ENCODE assay signal across 26 mouse cellular contexts in the genomic region with DNA sequence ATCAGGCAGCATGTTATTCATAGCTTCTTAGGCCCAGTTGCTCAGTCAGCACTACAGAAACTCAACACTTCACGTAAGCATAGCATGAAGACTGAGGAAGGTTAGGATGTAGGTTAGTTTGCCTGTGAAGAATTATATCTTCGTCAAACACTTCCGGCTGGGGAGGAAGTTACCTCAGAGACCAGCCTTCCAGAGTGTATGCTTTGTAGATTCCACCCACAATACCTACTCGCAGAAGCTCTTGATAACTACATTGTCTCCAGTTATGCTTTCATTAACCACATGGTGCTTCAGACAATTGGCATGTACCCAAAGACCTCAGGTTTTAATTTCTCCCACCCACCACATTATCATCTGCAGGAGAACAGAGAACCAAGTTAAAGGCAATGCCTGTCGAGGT.
DNase-seq lines count a peak whose midpoint lies in the region; ATAC-seq lines count a peak whose summit lies in the region.
"Had no signal": no experiment of that assay in that cellular context is flagged by ENCODE, and none has a peak within 500 bp of the region (broad histone marks: within the 10 kb centered on the region; RNA-seq: fewer than 3 reads in every experiment).

No protein-coding gene starts in this region.

- no peak overlapping the region for H3K9ac ChIP-seq in midbrain, embryonic 11.5 days (ENCODE audit: low read length)
- no peak overlapping the region for H3K9ac ChIP-seq in midbrain, embryonic 16.5 days (ENCODE audit: low read depth, low read length)
- H3K9ac ChIP-seq: embryonic facial prominence, embryonic 12.5 days; forebrain, embryonic 12.5 days had no signal

- no peak overlapping the region for H3K27ac ChIP-seq in midbrain, embryonic 11.5 days (ENCODE audit: low read depth, low read length)
- no peak overlapping the region for H3K27ac ChIP-seq in midbrain, embryonic 16.5 days (ENCODE audit: low read length)
- H3K27ac ChIP-seq: embryonic facial prominence, embryonic 10.5 days; embryonic facial prominence, embryonic 12.5 days; forebrain, embryonic 10.5 days; forebrain, embryonic 12.5 days had no signal

- 80% methylated on average over 5 of the region's 5 CpGs for WGBS in midbrain, embryonic 11.5 days
- 82% methylated on average over 5 of the region's 5 CpGs for WGBS in midbrain, embryonic 16.5 days

- H3K4me1 ChIP-seq in midbrain, embryonic 11.5 days (ENCODE audit: control insufficient read depth, insufficient read depth, low read length): no peaks in the 10 kb centered on the region
- H3K4me1 ChIP-seq in midbrain, embryonic 16.5 days (ENCODE audit: control insufficient read depth, insufficient read depth, low read length): no peaks in the 10 kb centered on the region
- H3K4me1 ChIP-seq: embryonic facial prominence, embryonic 12.5 days; forebrain, embryonic 10.5 days; forebrain, embryonic 12.5 days had no signal

- no peaks in the 10 kb centered on the region for H3K27me3 ChIP-seq in midbrain, embryonic 11.5 days (ENCODE audit: control insufficient read depth, insufficient read depth, low read length)
- H3K27me3 ChIP-seq in midbrain, embryonic 16.5 days (ENCODE audit: control insufficient read depth, insufficient read depth, low read depth, low read length): no peaks in the 10 kb centered on the region
- H3K27me3 ChIP-seq: CH12.LX; embryonic facial prominence, embryonic 12.5 days; forebrain, embryonic 12.5 days had no signal

- no peak for ATAC-seq in midbrain, embryonic 11.5 days (ENCODE audit: low FRiP score)
- no peak for ATAC-seq in midbrain, embryonic 16.5 days
- ATAC-seq in common myeloid progenitor, adult 5-6 weeks (replicated peaks; ENCODE audit: low read depth, poor library complexity, severe bottlenecking): 0 out of 2 replicates have a peak, but pooled peaks have one; percentile 39
- 0 out of 2 replicates have a peak, but pooled peaks have one; percentile 37 for ATAC-seq in megakaryocyte-erythroid progenitor cell, adult 5-6 weeks (replicated peaks; ENCODE audit: low FRiP score, low TSS enrichment, poor library complexity, severe bottlenecking)
- ATAC-seq in erythroblast, adult 5-6 weeks (replicated peaks; ENCODE audit: low FRiP score, poor library complexity, severe bottlenecking): no peak
- ATAC-seq: activated CD4-positive, CD25-positive, alpha-beta regulatory T cell, adult 4 months; CD4-positive, CD25-positive, alpha-beta regulatory T cell, adult 4 months; forebrain, embryonic 14.5 days; forebrain, embryonic 16.5 days; Patski had no signal

- H3K4me2 ChIP-seq in midbrain, embryonic 11.5 days: no peak overlapping the region
- no peak overlapping the region for H3K4me2 ChIP-seq in midbrain, embryonic 16.5 days (ENCODE audit: low read length)
- H3K4me2 ChIP-seq: embryonic facial prominence, embryonic 12.5 days; forebrain, embryonic 12.5 days had no signal

- peak; percentile 47 for DNase-seq in midbrain, embryonic 11.5 days (ENCODE audit: low spot score, missing footprints)
- no peak for DNase-seq in layer of hippocampus, postnatal 25 days (ENCODE audit: extremely low spot score in 1 of 2, low spot score in 1 of 2)
- DNase-seq: adrenal gland, adult 8-10 months; adrenal gland, postnatal 14 days; adrenal gland, postnatal 36 days; B cell, adult 2 months; cerebellum, adult 11-12 months; cerebellum, adult 2 months; cerebellum, adult 9-10 months; cerebellum, postnatal 25 days had no signal

- H3K4me3 ChIP-seq in midbrain, embryonic 11.5 days (ENCODE audit: low read depth, low read length): no peak overlapping the region
- H3K4me3 ChIP-seq in midbrain, embryonic 16.5 days (ENCODE audit: low read depth, low read length): no peak overlapping the region
- H3K4me3 ChIP-seq: embryonic facial prominence, embryonic 10.5 days; embryonic facial prominence, embryonic 12.5 days; erythroblast, embryonic 14.5 days; forebrain, embryonic 10.5 days; forebrain, embryonic 12.5 days had no signal

- H3K9me3 ChIP-seq in midbrain, embryonic 11.5 days (ENCODE audit: control insufficient read depth, low read length): no peaks in the 10 kb centered on the region
- no peaks in the 10 kb centered on the region for H3K9me3 ChIP-seq in midbrain, embryonic 16.5 days (replicated peaks; ENCODE audit: control insufficient read depth, low read length, poor library complexity, severe bottlenecking)
- H3K9me3 ChIP-seq: embryonic facial prominence, embryonic 10.5 days; embryonic facial prominence, embryonic 12.5 days; forebrain, embryonic 10.5 days; forebrain, embryonic 12.5 days; G1E had no signal

- no peaks in the 10 kb centered on the region for H3K36me3 ChIP-seq in midbrain, embryonic 11.5 days (ENCODE audit: control insufficient read depth, insufficient read depth, low read length)
- no peaks in the 10 kb centered on the region for H3K36me3 ChIP-seq in midbrain, embryonic 16.5 days (ENCODE audit: control insufficient read depth, insufficient read depth, low read length)
- H3K36me3 ChIP-seq: embryonic facial prominence, embryonic 10.5 days; embryonic facial prominence, embryonic 12.5 days; forebrain, embryonic 10.5 days; forebrain, embryonic 12.5 days; G1E had no signal

Comparison
In these comparisons a context has a peak if more than half of its experiments do, and no peak if none do; other contexts are left out.
1. ATAC-seq: peak in common myeloid progenitor, adult 5-6 weeks (single experiment) and megakaryocyte-erythroid progenitor cell, adult 5-6 weeks (single experiment); none in midbrain, embryonic 11.5 days (single experiment), midbrain, embryonic 16.5 days (single experiment) and erythroblast, adult 5-6 weeks (single experiment).